Mouse (Mus musculus) E14TG2a.4 (cell line): ENCODE measurements around the gene Lsamp.

Experiments
- CTCF ChIP-seq: conservative IDR thresholded peaks from 2 replicates; pipeline ENCODE4 v1.5.1; 2014; ENCODE audit warnings: low read length
- NANOG ChIP-seq: IDR thresholded peaks from 2 replicates; pipeline ENCODE4 v1.6.1; 2014; ENCODE audit warnings: borderline replicate concordance, low read length, mixed read lengths
- POU5F1 ChIP-seq: IDR thresholded peaks from 2 replicates; pipeline ENCODE4 v1.6.1; 2014; ENCODE audit warnings: low read length, borderline replicate concordance

DNA sequence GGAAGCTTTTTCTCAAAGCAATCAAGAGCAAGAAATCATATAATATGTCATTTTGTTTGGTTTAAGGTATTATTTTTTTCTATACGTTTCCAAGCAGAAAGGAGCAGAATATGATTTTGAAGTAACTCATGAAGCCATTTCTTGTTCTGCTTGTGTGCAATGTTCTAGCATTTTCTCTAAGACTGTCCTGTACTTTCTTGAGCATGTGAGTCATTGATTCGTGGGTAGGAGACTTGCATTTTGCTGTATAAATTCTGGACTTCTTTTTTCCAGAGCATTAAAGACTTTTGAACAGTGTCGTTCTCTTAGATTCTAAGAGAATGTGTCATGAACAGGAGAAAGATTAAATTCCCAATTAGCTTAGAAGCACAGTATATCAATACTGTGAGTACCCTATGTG, 1118.6 kb downstream of the Lsamp start:
- no peak for TF ChIP-seq CTCF
- TF ChIP-seq NANOG: no peak
- TF ChIP-seq POU5F1: no peak
